Mouse (Mus musculus): ENCODE measurements around the gene P2rx4. TPM values are rescaled to one million over a fixed set of nuclear protein-coding genes. Genes with fewer than 3 reads are reported as not detected.

The P2rx4 gene
- total RNA-seq, 2 experiments from 2014 or later, result 13.5 to 14.1 TPM

- DNase-seq, result no peak
- intact Hi-C loops (cut with DNase I), result no loop called here
Observed at GRCm38 (mm10) chr5:122700837-122701212, 6.5 kb upstream of the P2rx4 start.

DNA sequence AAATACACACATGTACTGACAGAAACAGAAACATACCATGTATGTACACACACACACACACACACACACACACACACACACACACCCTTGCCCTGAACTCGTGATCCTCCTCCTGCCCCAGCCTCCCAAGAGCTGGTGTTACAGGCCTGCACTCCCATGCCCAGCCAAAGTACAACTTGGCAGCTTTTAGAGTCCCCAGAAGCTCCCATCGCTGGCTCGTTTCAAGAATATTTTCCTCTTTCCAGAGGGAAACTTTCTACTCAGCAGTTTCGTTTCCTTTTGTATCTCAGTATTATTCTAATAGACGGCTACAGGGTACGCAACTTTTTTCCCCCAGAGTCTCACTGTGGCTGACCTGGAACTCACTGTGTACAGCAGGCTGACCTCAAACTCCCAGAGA is 5.2 kb upstream of the P2rx4 start:
- intact Hi-C loops (cut with DNase I), result no loop called here
- no peak for DNase-seq

- intact Hi-C loops (cut with DNase I), result no loop called here
- no peak for DNase-seq
Observed at GRCm38 (mm10) chr5:122703574-122703973, 3.8 kb upstream of the P2rx4 start.

DNA sequence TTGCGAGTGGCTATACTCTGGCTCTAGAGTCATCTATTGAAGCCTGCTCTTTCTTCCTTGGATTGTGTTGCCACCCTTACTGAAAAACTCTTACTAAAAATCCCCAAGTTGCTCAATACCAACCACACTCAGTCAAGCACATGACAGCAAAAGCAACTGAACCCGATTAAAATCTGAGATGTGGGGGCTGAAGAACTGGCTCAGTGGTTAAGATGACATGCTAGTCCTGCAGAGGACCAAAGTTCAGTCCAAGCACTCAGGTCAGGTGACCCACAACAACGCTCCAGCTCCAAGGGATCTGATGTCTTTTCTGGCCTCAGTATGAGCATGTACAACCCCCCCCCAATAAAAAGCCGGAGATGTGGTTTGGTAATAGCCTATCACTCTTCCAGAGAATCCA is 2.8 kb upstream of the P2rx4 start:
- DNase-seq, result no peak
- intact Hi-C loops (cut with DNase I), result no loop called here

DNA sequence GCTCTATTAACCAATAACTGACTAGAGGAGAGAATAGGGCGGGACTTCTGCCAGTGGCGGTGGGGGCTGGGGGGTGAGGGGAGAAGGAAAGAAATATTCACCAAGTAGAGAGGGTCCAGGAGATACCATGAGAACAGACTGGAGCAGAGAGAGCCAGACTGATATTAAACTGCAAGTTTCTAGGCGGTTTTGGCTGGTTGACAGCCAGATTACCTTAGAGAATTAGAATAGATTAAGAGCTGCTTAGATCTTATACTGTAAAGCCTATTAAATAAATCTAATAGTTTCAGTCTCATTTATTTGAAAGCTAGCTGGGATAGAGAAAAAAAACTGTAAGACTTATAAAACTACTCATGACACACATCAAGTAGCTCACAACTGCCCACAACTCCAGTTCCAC is 2.2 kb upstream of the P2rx4 start:
- intact Hi-C loops (cut with DNase I), result loop anchor here (5.0 kb wide), 1 partner anchor 58 kb away; no protein-coding TSS in a partner anchor
- DNase-seq, result no peak

GRCm38 (mm10) chr5:122706917-122707275 is 448 bp upstream of the P2rx4 start:
- intact Hi-C loops (cut with DNase I), result loop anchor here (5.0 kb wide), 1 partner anchor 60 kb away; no protein-coding TSS in a partner anchor
- DNase-seq, result no peak

- intact Hi-C loops (cut with DNase I), result loop anchor here (5.0 kb wide), 1 partner anchor 62 kb away; no protein-coding TSS in a partner anchor
- DNase-seq, result no peak
Observed at GRCm38 (mm10) chr5:122708819-122709218, 1.5 kb downstream of the P2rx4 start.

DNA sequence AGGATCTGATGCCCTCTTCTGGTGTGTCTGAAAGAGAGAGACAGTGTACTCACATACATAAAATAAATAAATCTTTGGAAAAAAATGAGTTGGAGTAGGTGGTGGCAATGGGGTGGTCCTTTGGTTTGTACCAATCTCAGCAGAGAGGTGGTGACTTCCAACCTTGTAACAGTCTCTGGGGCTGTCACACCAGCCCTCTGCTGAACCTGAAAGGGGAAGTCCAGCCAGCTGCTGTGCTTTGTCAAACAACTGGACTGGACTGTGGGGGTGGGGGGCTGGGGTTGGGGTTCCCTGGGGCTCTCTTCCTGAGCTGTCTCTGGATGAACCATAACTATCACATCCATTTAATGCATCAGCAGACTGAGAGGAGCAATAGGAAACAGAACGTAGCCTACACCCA is 8.4 kb downstream of the P2rx4 start:
- DNase-seq, result no peak
- intact Hi-C loops (cut with DNase I), result no loop called here

DNA sequence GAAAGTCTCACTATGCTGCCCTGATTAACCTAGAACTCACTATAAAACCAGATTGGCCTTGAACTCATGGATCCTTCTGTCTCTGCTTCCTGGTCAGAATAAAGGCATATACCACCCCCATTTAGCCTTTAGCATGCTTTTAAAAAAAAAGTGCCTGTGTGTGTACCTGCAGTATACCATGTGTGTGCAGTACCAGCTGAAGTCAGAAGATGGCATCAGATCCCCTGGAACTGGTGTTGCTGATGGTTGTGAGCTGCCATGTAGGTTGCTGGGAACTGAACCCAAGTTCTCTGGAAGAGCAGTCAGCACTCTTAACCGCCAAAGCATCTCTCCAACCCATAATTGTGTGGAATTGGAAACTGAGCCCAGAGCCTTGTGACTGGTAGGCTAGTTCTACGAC is 9.4 kb downstream of the P2rx4 start:
- intact Hi-C loops (cut with DNase I), result no loop called here

DNA sequence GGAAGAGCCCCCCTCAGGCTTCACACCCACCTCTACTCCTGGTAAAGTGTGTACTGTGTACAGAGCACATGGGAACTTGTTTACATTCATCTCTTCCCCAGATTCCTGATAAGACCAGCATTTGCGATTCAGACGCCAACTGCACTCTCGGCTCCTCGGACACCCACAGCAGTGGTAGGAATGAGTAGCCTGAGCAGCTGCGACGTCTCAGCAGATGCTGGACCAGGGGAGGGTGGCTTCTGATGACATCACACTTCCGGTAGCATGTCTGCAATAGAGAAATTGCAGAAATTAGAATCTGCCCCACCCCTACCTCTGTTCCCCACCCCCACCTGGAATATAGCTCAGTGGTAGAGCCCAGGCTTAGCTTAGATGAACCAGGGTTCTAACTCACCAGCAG is 11.1 kb downstream of the P2rx4 start:
- no peak for DNase-seq
- intact Hi-C loops (cut with DNase I), result no loop called here

More for the DNA sequence above, 9.4 kb downstream of the P2rx4 start:
- no peak for DNase-seq

- intact Hi-C loops (cut with DNase I), result no loop called here
Observed at GRCm38 (mm10) chr5:122719168-122719567, 11.8 kb downstream of the P2rx4 start.

GRCm38 (mm10) chr5:122725453-122725852 is 18.1 kb downstream of the P2rx4 start:
- intact Hi-C loops (cut with DNase I), result loop anchor here (5.0 kb wide), 1 partner anchor 303 kb away; the partner anchor contains the start of gene Anapc7
- no peak for DNase-seq

More at GRCm38 (mm10) chr5:122719168-122719567, 11.8 kb downstream of the P2rx4 start:
- DNase-seq, result no peak

DNA sequence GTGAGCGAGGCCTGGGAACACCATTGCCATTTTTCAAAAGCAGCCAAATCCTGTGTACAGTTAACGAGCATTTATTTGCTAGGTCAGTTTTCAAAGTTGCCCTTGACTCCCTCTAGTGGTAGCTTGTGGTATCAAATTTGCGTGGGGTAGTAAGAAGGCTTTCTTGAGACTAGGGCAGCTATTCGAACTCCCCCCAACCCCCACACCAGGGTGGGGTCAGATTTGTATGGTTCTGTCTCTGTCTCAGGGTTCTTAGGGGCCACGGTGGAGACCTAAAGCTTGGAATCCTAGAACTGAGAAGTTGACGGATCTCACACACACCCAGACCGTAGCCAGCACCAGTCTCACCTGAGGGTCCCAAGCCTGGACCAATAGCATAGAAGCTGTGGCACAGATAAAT is 18.7 kb downstream of the P2rx4 start:
- intact Hi-C loops (cut with DNase I), result loop anchor here (5.0 kb wide), 1 partner anchor 304 kb away; the partner anchor contains the start of gene Anapc7
- DNase-seq, result peak; percentile 57 to 82

GRCm38 (mm10) chr5:122726595-122726994 is 19.3 kb downstream of the P2rx4 start:
- DNase-seq, result no peak
- intact Hi-C loops (cut with DNase I), result loop anchor here (5.0 kb wide), 1 partner anchor 304 kb away; the partner anchor contains the start of gene Anapc7

GRCm38 (mm10) chr5:122727096-122727495 is 19.8 kb downstream of the P2rx4 start:
- intact Hi-C loops (cut with DNase I), result loop anchor here (5.0 kb wide), 1 partner anchor 305 kb away; the partner anchor contains the start of gene Anapc7
- DNase-seq, result no peak

GRCm38 (mm10) chr5:122730776-122731175 is 23.4 kb downstream of the P2rx4 start:
- no peak for DNase-seq
- intact Hi-C loops (cut with DNase I), result no loop called here

GRCm38 (mm10) chr5:122731321-122731720 is 24.0 kb downstream of the P2rx4 start:
- peak; percentile 70 to 78 for DNase-seq
- intact Hi-C loops (cut with DNase I), result no loop called here

GRCm38 (mm10) chr5:122731991-122732673 is 24.8 kb downstream of the P2rx4 start:
- intact Hi-C loops (cut with DNase I), result no loop called here
- peak; percentile 24 to 48 for DNase-seq

- intact Hi-C loops (cut with DNase I), result no loop called here
- no peak for DNase-seq
Observed at GRCm38 (mm10) chr5:122733881-122734280, 26.5 kb downstream of the P2rx4 start.

- intact Hi-C loops (cut with DNase I), result no loop called here
- DNase-seq, result no peak
Observed at GRCm38 (mm10) chr5:122735853-122736252, 28.5 kb downstream of the P2rx4 start.

DNA sequence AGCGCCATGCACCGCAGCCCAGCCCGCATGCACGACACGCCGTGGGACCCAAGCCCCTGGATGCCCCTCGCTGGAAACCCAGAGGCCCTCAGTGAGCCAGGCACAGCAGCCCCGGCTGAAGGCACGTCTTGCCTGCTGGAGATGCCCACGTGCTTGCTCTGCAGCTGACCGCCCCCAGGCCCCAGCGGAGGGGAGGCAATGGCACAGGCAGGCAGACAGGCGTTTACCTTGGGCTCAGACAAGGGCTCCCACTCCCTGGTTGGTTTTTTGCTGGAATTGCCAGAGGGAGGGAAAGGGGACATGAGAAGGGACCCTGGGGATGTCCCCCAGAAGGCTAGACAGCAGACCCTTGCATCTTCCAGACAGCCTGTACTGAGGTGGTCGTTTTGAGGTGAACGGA is 29.4 kb downstream of the P2rx4 start:
- DNase-seq, result no peak
- intact Hi-C loops (cut with DNase I), result no loop called here

- intact Hi-C loops (cut with DNase I), result no loop called here
- DNase-seq, result no peak
Observed at GRCm38 (mm10) chr5:122743880-122744422, 36.6 kb downstream of the P2rx4 start.
